Mouse (Mus musculus) limb, embryonic 12.5 days (tissue): ENCODE measurements around the gene Foxf2. TPM values are rescaled to one million over a fixed set of nuclear protein-coding genes. Genes with fewer than 3 reads are reported as not detected.

ENCODE experiments used
- ATAC-seq: fragments of 200-750 bp; cut with Nextera tagmentation; 2 replicates; pipeline ENCODE4 v1.8.0; 2017; ENCODE audit warnings: low read depth, moderate TSS enrichment; ENCODE audit not compliant: insufficient number of reproducible peaks, insufficient read depth, low FRiP score, low TSS enrichment
- H3K27ac ChIP-seq: fragments of 300-500 bp; sonication (generic); 2 replicates; pipeline ENCODE4 v1.5.1; 2016; ENCODE audit warnings: mild to moderate bottlenecking, moderate library complexity
- H3K27me3 ChIP-seq: fragments of 300-500 bp; sonication (generic); 2 replicates; pipeline ENCODE4 v1.6.1; 2016; ENCODE audit warnings: mild to moderate bottlenecking, moderate library complexity
- H3K36me3 ChIP-seq: fragments of 300-500 bp; sonication (generic); 2 replicates; pipeline ENCODE4 v1.6.1; 2016; ENCODE audit warnings: mild to moderate bottlenecking, moderate library complexity
- H3K4me1 ChIP-seq: fragments of 300-500 bp; sonication (generic); replicated peaks from 2 replicates; pipeline ENCODE4 v1.6.1; 2016
- H3K4me2 ChIP-seq: fragments of 300-500 bp; sonication (generic); 2 replicates; pipeline ENCODE4 v1.6.1; 2016; ENCODE audit warnings: mild to moderate bottlenecking, moderate library complexity
- H3K4me3 ChIP-seq: fragments of 300-500 bp; sonication (generic); replicated peaks from 2 replicates; pipeline ENCODE4 v1.5.1; 2016; ENCODE audit warnings: mild to moderate bottlenecking
- H3K9ac ChIP-seq: fragments of 300-500 bp; sonication (generic); replicated peaks from 2 replicates; pipeline ENCODE4 v1.6.1; 2016; ENCODE audit warnings: mild to moderate bottlenecking, moderate library complexity
- H3K9me3 ChIP-seq: fragments of 300-500 bp; sonication (generic); 2 replicates; pipeline ENCODE4 v1.6.1; 2016; ENCODE audit warnings: mild to moderate bottlenecking, moderate library complexity
- WGBS: fragments of 180-500 bp; shearing (Covaris S2); methylation state at CpG from one replicate; pipeline ENCODE4 v1.1.7; 2016; 5-methylcytosine and 5-hydroxymethylcytosine counted together
- polyA plus RNA-seq: library from polyadenylated mRNA; unstranded; fragments of >200 nt; fragmentation: Nextera tagmentation; extraction: Ambion mirVana; gene quantifications from 2 replicates; pipeline ENCODE4 v1.2.1, GENCODE M21; 2016

The Foxf2 gene
- 0.64 and 0.97 TPM in 2 replicates for polyA plus RNA-seq

GRCm38 (mm10) chr13:31625333-31626101 lies at the start of gene Foxf2:
Gene Foxf2, plus strand, starts transcription at chr13:31625816.
- H3K4me2 ChIP-seq, result peak within 1 kb of the TSS; percentile 89
- peak within 1 kb of the TSS; percentile 60 for H3K9ac ChIP-seq
- H3K27ac ChIP-seq, result no peak within 1 kb of the TSS
- peak within 1 kb of the TSS; percentile 50 for H3K4me3 ChIP-seq
- peaks cover 98% of the 10 kb centered on the region for H3K27me3 ChIP-seq
- H3K9me3 ChIP-seq, result no peaks in the 10 kb centered on the region
- peaks cover 56% of the 10 kb centered on the region for H3K4me1 ChIP-seq
- WGBS, result under 1% methylated on average over 47 of the region's 74 CpGs
- H3K36me3 ChIP-seq, result no peaks in the 10 kb centered on the region
- no peak for ATAC-seq

- no peak for ATAC-seq
- Histone ChIP-seq H3K9me3 (no peaks in the 10 kb centered on the region), H3K36me3 (no peaks in the 10 kb centered on the region), H3K4me3 (no peak overlapping the region), H3K27me3 (peaks cover 29% of the 10 kb centered on the region), H3K9ac (no peak overlapping the region), H3K27ac (no peak overlapping the region), H3K4me2 (no peak overlapping the region), H3K4me1 (peaks cover 22% of the 10 kb centered on the region)
- 21% methylated on average over 4 of the region's 4 CpGs for WGBS
Measured at GRCm38 (mm10) chr13:31576696-31577095, 48.9 kb upstream of the Foxf2 start.

GRCm38 (mm10) chr13:31577576-31577975 lies 48.0 kb upstream of the Foxf2 start:
- H3K9ac ChIP-seq, result no peak overlapping the region
- 44% methylated on average over 6 of the region's 6 CpGs for WGBS
- H3K4me3 ChIP-seq, result no peak overlapping the region
- no peak overlapping the region for H3K27ac ChIP-seq
- peaks cover 22% of the 10 kb centered on the region for H3K4me1 ChIP-seq
- H3K4me2 ChIP-seq, result no peak overlapping the region
- ATAC-seq, result no peak
- peaks cover 27% of the 10 kb centered on the region for H3K27me3 ChIP-seq
- no peaks in the 10 kb centered on the region for H3K9me3 ChIP-seq
- no peaks in the 10 kb centered on the region for H3K36me3 ChIP-seq

GRCm38 (mm10) chr13:31578389-31578788 lies 47.2 kb upstream of the Foxf2 start:
- no peaks in the 10 kb centered on the region for H3K36me3 ChIP-seq
- H3K9ac ChIP-seq, result no peak overlapping the region
- H3K27ac ChIP-seq, result peak overlapping the region; percentile 53; the same call in 1 of the 2 replicates
- H3K4me2 ChIP-seq, result peak overlapping the region; percentile 23
- ATAC-seq, result peak; percentile 77
- H3K27me3 ChIP-seq, result peaks cover 20% of the 10 kb centered on the region
- H3K4me3 ChIP-seq, result no peak overlapping the region
- H3K9me3 ChIP-seq, result no peaks in the 10 kb centered on the region
- H3K4me1 ChIP-seq, result peaks cover 22% of the 10 kb centered on the region
- 20% methylated on average over 10 of the region's 10 CpGs for WGBS

GRCm38 (mm10) chr13:31579866-31580265 lies 45.8 kb upstream of the Foxf2 start:
- no peak for ATAC-seq
- 53% methylated on average over 9 of the region's 9 CpGs for WGBS
- Histone ChIP-seq H3K4me2 (no peak overlapping the region), H3K36me3 (no peaks in the 10 kb centered on the region), H3K4me1 (peaks cover 22% of the 10 kb centered on the region), H3K27me3 (peaks cover 10% of the 10 kb centered on the region), H3K9ac (no peak overlapping the region), H3K9me3 (no peaks in the 10 kb centered on the region), H3K27ac (no peak overlapping the region), H3K4me3 (no peak overlapping the region)

- H3K4me3 ChIP-seq, result no peak overlapping the region
- no peaks in the 10 kb centered on the region for H3K36me3 ChIP-seq
- no peak for ATAC-seq
- no peak overlapping the region for H3K9ac ChIP-seq
- no peaks in the 10 kb centered on the region for H3K4me1 ChIP-seq
- no peak overlapping the region for H3K27ac ChIP-seq
- 0 out of 2 replicates have a peak, but pooled peaks cover 3% of the 10 kb centered on the region for H3K9me3 ChIP-seq
- no peak overlapping the region for H3K4me2 ChIP-seq
- H3K27me3 ChIP-seq, result peaks cover under 1% of the 10 kb centered on the region; the same call in 1 of the 2 replicates
- 82% methylated on average over 5 of the region's 5 CpGs for WGBS
Measured at GRCm38 (mm10) chr13:31587341-31587740, 38.3 kb upstream of the Foxf2 start.

GRCm38 (mm10) chr13:31599576-31599975 lies 26.0 kb upstream of the Foxf2 start:
- Histone ChIP-seq H3K27me3 (no peaks in the 10 kb centered on the region; the same call in 1 of the 2 replicates), H3K4me3 (no peak overlapping the region), H3K9ac (no peak overlapping the region), H3K9me3 (peaks cover 4% of the 10 kb centered on the region; the same call in 1 of the 2 replicates), H3K4me1 (peaks cover 7% of the 10 kb centered on the region; the same call in 1 of the 2 replicates), H3K4me2 (no peak overlapping the region), H3K27ac (no peak overlapping the region), H3K36me3 (no peaks in the 10 kb centered on the region)
- WGBS, result 81% methylated on average over 5 of the region's 5 CpGs
- ATAC-seq, result no peak

GRCm38 (mm10) chr13:31603964-31604363 lies 21.7 kb upstream of the Foxf2 start:
- 33% methylated on average over 6 of the region's 6 CpGs for WGBS

GRCm38 (mm10) chr13:31614724-31615465 lies 10.7 kb upstream of the Foxf2 start:
- Histone ChIP-seq H3K4me2 (no peak overlapping the region), H3K9me3 (no peaks in the 10 kb centered on the region), H3K9ac (no peak overlapping the region), H3K36me3 (no peaks in the 10 kb centered on the region), H3K4me1 (peaks cover 13% of the 10 kb centered on the region), H3K27ac (no peak overlapping the region), H3K4me3 (no peak overlapping the region), H3K27me3 (peaks cover 94% of the 10 kb centered on the region)
- no peak for ATAC-seq
- WGBS, result 2% methylated on average over 38 of the region's 38 CpGs

More at GRCm38 (mm10) chr13:31603964-31604363, 21.7 kb upstream of the Foxf2 start:
- H3K36me3 ChIP-seq, result no peaks in the 10 kb centered on the region
- H3K4me3 ChIP-seq, result no peak overlapping the region
- H3K9ac ChIP-seq, result no peak overlapping the region
- no peak overlapping the region for H3K27ac ChIP-seq
- peaks cover 7% of the 10 kb centered on the region; the same call in 1 of the 2 replicates for H3K4me1 ChIP-seq
- peak; percentile 80 for ATAC-seq
- no peak overlapping the region for H3K4me2 ChIP-seq
- no peaks in the 10 kb centered on the region; the same call in 1 of the 2 replicates for H3K9me3 ChIP-seq
- peaks cover 25% of the 10 kb centered on the region for H3K27me3 ChIP-seq

GRCm38 (mm10) chr13:31615561-31616165 lies 10.0 kb upstream of the Foxf2 start:
- Histone ChIP-seq H3K4me1 (peaks cover 17% of the 10 kb centered on the region), H3K9me3 (no peaks in the 10 kb centered on the region), H3K27ac (no peak overlapping the region), H3K27me3 (peaks cover 94% of the 10 kb centered on the region), H3K36me3 (no peaks in the 10 kb centered on the region), H3K4me2 (no peak overlapping the region), H3K9ac (no peak overlapping the region), H3K4me3 (no peak overlapping the region)
- WGBS, result under 1% methylated on average over 17 of the region's 17 CpGs
- no peak for ATAC-seq

- no peak for ATAC-seq
- Histone ChIP-seq H3K27me3 (peaks cover 96% of the 10 kb centered on the region), H3K36me3 (no peaks in the 10 kb centered on the region), H3K4me1 (peaks cover 18% of the 10 kb centered on the region), H3K27ac (no peak overlapping the region), H3K4me3 (peak overlapping the region; percentile 30), H3K9me3 (no peaks in the 10 kb centered on the region), H3K9ac (no peak overlapping the region), H3K4me2 (peak overlapping the region; percentile 60)
- under 1% methylated on average over 12 of the region's 12 CpGs for WGBS
Measured at GRCm38 (mm10) chr13:31618001-31618400, 7.6 kb upstream of the Foxf2 start.
